Mouse (Mus musculus) cerebellum, adult 9-10 months (tissue): ENCODE data around the gene Gm13283.
"Not testable (repeated sequence)": the region's sequence is repeated elsewhere in the genome, so short reads cannot be mapped to it uniquely, and the experiment has no call there.

Experiments used
- DNase-seq: peaks from one replicate; pipeline ENCODE4 v3.0.0; 2022

Gm13283 gene

GRCm38 (mm10) chr4:88763384-88764018 is 3.6 kb downstream of the Gm13283 start:
- peak; percentile 62 for DNase-seq

- not testable (repeated sequence) for DNase-seq
These were observed 13.6 kb downstream of the Gm13283 start, which contains the start of gene Gm13290 for GRCm38 (mm10) chr4:88773534-88773933. Gene Gm13290 (plus strand): TSS chr4:88773834.

GRCm38 (mm10) chr4:88776622-88777021 is 16.7 kb downstream of the Gm13283 start, which contains the start of gene Gm13289:
Gene Gm13289 (plus strand): TSS chr4:88776922.
- DNase-seq = not testable (repeated sequence)

- DNase-seq = not testable (repeated sequence)
These were observed 19.6 kb downstream of the Gm13283 start, which contains the start of gene Gm13272 for GRCm38 (mm10) chr4:88779550-88779949. Gene Gm13272 (plus strand): TSS chr4:88779850.

GRCm38 (mm10) chr4:88780320-88780719 is 20.4 kb downstream of the Gm13283 start:
- peak; percentile 54 for DNase-seq

GRCm38 (mm10) chr4:88781831-88782230 is 21.9 kb downstream of the Gm13283 start, which contains the start of gene Ifnz:
Gene Ifnz (plus strand): TSS chr4:88782131.
- DNase-seq = not testable (repeated sequence)

- not testable (repeated sequence) for DNase-seq
These were observed 22.4 kb downstream of the Gm13283 start for GRCm38 (mm10) chr4:88782335-88782734.

GRCm38 (mm10) chr4:88785409-88785808 is 25.5 kb downstream of the Gm13283 start, which contains the start of gene Gm13276:
Gene Gm13276 (plus strand): TSS chr4:88785709.
- DNase-seq = not testable (repeated sequence)

GRCm38 (mm10) chr4:88788402-88788801 is 28.5 kb downstream of the Gm13283 start, which contains the start of gene Gm13277:
Gene Gm13277 (plus strand): TSS chr4:88788632.
- DNase-seq = peak; percentile 80

GRCm38 (mm10) chr4:88791250-88791649 is 31.3 kb downstream of the Gm13283 start, which contains the start of gene Gm13278:
Gene Gm13278 (plus strand): TSS chr4:88791550.
- DNase-seq = not testable (repeated sequence)

- peak; percentile 88 for DNase-seq
These were observed 34.2 kb downstream of the Gm13283 start, which contains the start of gene Gm13275 for GRCm38 (mm10) chr4:88793936-88794675. Gene Gm13275 (plus strand): TSS chr4:88794487.

GRCm38 (mm10) chr4:88797097-88797496 is 37.2 kb downstream of the Gm13283 start, which contains the start of gene Gm13279:
Gene Gm13279 (plus strand): TSS chr4:88797397.
- DNase-seq = not testable (repeated sequence)

- DNase-seq = not testable (repeated sequence)
These were observed 39.4 kb downstream of the Gm13283 start, which contains the start of gene Gm13285 for GRCm38 (mm10) chr4:88799365-88799764. Gene Gm13285 (plus strand): TSS chr4:88799665.

- not testable (repeated sequence) for DNase-seq
These were observed 43.0 kb downstream of the Gm13283 start, which contains the start of gene Gm13287 for GRCm38 (mm10) chr4:88802954-88803353. Gene Gm13287 (plus strand): TSS chr4:88803254.

- not testable (repeated sequence) for DNase-seq
These were observed 45.3 kb downstream of the Gm13283 start, which contains the start of gene Gm13288 for GRCm38 (mm10) chr4:88805231-88805630. Gene Gm13288 (plus strand): TSS chr4:88805531.

GRCm38 (mm10) chr4:88805761-88806160 is 45.8 kb downstream of the Gm13283 start:
- not testable (repeated sequence) for DNase-seq
